Mouse (Mus musculus) common myeloid progenitor, adult 5-6 weeks (primary cell): ENCODE data around the gene Olfr1441. TPM values are rescaled to one million over a fixed set of nuclear protein-coding genes. Genes with fewer than 3 reads are reported as not detected.
A peak's percentile ranks its signal among the peaks of the same experiment; 100 is the strongest.

Experiments used
- ATAC-seq: replicated peaks from 2 replicates; pipeline ENCODE4 v1.8.0; 2016; ENCODE audit warnings: low read depth, mild to moderate bottlenecking, moderate TSS enrichment, inconsistent platforms; ENCODE audit not compliant: poor library complexity, severe bottlenecking
- total RNA-seq: library from RNA; stranded (forward); fragments of 200-1000, 187-1606 nt; gene quantifications from 2 replicates; pipeline ENCODE4 v1.2.3, GENCODE M21; 2017

Gene Olfr1441
- total RNA-seq, 1 experiment from 2014 or later = not detected

DNA sequence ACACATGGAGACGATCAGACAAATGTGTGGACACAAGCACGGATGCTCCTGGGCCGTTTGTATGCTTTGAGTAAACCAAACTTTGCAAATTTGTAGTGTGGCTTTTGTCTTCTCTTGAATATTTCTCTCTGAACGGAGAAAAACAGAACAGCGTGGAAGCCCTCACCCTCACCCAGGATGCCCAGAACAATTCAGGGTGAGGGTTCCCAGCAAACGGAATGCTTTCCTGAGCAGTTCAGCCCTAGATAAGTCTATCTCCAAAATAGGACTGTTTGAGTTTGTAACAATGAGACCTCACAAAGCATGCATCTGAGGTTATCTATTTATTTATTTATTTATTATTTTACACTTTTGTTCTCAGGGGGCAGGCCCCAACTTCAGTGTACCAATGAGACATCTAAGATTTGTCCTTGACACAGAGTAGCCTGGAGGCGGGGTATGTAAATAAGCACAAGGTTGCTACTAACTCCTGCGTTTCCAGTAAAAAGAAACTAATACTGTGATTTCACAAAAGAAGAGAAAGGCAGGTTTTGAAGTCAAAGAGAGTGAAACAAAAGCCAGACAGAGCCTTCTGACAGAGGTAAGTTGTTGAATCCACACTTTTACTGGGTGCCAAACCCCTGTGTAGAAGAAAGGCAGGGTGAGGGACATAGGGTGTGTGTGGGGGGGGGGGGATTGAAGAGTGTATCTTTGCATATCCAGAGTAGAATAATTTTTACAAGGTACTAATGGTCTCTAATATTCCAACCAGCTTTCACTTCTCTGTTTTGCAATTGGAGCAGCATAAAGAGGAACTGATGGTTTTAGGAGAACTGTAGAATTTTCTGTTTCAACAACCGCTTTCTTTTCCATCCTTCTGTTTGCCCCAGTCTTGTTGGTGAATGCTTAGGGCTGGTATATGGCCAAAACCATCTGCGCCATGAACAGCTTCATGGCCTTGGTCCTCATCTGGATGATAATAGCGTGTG is 43.3 kb downstream of the Olfr1441 start, which contains the start of gene Mpeg1:
Mpeg1 (plus strand) TSS at position 498 of the 968 bp plus-strand sequence.
- ATAC-seq = peak; percentile 30

DNA sequence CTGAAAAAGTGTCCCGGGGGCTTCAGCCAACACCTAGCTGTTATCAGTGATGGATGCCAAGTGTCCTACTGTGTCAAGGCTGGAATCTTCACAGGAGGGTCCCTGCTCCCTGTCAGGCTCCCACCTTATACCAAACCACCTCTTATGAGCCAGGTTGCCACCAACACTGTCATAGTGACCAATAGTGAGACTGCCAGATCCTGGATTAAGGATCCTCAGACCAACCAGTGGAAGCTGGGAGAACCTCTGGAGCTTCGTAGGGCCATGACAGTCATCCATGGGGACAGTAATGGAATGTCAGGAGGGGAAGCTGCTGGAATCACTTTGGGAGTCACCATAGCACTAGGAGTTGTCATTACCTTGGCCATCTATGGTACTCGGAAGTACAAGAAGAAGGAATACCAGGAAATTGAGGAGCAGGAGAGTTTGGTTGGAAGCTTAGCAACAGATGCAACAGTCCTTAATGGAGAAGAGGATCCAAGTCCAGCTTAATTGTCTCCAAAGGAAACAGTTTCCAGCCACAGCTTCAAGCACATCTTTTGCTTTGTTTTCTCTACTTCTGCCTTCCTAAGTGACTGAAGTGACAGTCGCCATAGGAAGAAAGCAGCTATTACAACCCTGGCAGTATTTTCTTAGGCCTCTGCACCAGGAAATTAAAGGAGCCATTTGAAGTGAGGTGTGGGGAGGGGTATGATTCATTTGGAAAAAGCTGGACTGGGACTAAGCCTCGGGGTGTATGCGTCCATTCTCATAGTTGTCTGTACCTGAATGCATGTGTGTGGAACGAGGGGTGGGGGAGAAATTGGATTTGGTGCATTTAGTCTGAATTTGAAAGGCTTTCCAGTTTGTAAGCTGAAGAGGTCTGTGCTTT is 45.9 kb downstream of the Olfr1441 start:
- ATAC-seq = no peak

GRCm38 (mm10) chr19:12463722-12464035 is 46.4 kb downstream of the Olfr1441 start:
- peak; percentile 17; the same call in 1 of the 2 replicates for ATAC-seq

- ATAC-seq = peak; percentile 72
Observed at GRCm38 (mm10) chr19:12464127-12464526, 46.9 kb downstream of the Olfr1441 start.

DNA sequence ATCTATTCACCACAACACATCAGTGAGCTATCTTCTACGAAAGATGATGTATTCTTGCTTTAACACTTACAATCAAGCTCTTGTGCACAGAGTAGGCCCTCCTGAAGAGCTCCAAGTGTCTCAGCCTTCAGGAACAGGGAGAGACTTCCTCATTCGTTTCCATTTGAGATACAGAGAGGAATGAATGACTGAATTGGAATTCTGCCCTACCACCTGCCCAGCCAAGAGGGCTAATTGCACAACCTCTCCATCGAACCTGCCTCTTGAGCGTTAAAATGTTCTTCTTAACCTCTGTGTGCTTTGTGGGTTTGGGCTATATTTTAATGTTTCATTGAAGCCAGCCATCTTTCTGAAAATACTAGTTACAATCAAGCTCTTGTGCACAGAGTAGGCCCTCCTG is 47.4 kb downstream of the Olfr1441 start:
- ATAC-seq = no peak

DNA sequence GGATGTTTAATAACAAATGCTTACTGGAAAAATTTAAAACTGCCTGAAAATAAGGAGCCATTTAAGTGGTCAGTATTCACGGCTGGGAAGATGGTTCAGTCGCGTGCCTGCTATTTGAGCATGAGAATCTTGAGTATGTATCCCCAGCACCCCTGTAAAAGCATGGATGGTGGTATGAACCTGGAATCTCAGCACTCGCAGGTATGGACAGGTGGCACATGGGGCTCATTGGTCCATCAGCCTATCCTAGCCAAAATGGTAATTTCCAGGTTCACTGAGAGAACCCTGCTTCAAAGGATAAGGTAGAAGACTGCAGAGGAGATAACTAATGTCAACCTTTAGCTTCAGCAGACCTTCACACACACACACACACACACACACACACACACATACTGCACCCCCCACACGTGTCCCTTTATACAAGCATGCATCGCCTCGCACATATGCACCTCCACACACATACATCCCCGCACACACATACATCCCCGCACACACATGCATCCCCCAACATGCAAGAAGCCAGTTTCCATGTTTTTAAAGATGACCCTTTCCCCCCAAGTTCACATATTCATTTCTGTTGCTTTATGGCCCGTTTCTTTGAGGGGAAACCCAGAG is 48.4 kb downstream of the Olfr1441 start:
- ATAC-seq = no peak

DNA sequence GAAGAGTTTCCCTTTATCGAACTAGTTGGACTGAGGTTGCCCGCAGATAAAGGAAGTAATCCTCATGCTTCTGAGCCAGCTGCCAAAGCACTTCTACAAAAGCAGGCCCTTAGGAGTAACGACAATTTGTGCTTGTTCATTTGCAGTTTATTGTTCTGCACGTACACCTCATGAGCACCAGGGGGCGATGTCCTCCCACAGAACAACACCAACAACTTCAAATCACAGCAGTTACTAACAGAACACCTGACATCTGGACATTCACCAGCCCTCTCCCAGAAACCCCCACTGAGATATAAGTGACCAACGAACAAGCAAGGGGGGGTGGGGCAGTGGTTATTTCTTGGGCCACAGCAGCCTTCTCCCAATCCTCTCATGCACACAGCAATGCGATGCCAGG is 49.0 kb downstream of the Olfr1441 start:
- ATAC-seq = peak; percentile 76

- ATAC-seq = no peak
Observed at GRCm38 (mm10) chr19:12467436-12467835, 50.2 kb downstream of the Olfr1441 start.

- no peak for ATAC-seq
Observed at GRCm38 (mm10) chr19:12471866-12472265, 54.6 kb downstream of the Olfr1441 start.

DNA sequence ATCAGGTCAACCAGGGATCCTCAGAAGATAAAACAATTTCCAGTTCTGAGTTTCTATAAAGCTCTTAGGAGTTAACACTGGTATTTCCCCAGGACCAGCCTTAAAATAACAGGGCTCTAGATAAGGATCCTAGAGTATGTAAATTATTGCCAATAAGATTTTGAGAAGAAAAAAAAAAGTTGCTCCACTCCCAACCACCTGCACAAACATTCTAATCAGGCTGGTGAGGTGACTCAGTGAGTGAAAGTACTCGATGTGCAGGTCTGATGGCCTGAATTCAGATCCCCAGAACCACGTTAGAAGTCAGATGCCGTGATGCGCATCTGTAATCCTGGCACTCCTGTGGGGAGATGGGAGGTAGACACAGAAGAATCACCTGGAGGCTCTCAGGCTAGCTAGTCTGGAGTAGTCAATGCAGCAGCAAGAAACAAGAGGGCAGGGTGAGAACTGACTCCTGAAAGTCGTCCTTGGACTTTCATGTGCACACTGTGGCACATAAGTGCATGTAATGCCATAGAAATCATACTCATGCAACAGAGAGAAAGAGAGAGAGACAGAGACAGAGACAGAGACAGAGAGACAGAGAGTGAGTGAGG is 55.2 kb downstream of the Olfr1441 start:
- ATAC-seq = no peak

Other genes starting within 250 kb of the Olfr1441 start
- gene Olfr1555-ps1, start 247.3 kb upstream of the Olfr1441 start, total RNA-seq = not detected in 2 replicates
- gene Olfr1431, start 216.8 kb upstream of the Olfr1441 start, total RNA-seq = not detected in 2 replicates
- not detected in 2 replicates for gene Olfr1432, start 184.8 kb upstream of the Olfr1441 start, total RNA-seq
- not detected in 2 replicates for gene Olfr262, start 175.8 kb upstream of the Olfr1441 start, total RNA-seq
- gene Olfr235, start 156.4 kb upstream of the Olfr1441 start, total RNA-seq = not detected in 2 replicates
- not detected in 2 replicates for gene Olfr1434, start 137.6 kb upstream of the Olfr1441 start, total RNA-seq
- gene Olfr1436, start 118.3 kb upstream of the Olfr1441 start, total RNA-seq = not detected in 2 replicates
- gene Olfr1437, start 92.3 kb upstream of the Olfr1441 start, total RNA-seq = not detected in 2 replicates
- gene Olfr1438-ps1, start 81.5 kb upstream of the Olfr1441 start, total RNA-seq = not detected in 2 replicates
- gene Olfr1440, start 30.2 kb upstream of the Olfr1441 start, total RNA-seq = not detected in 2 replicates
- gene Pfpl, start 10.5 kb downstream of the Olfr1441 start, total RNA-seq = not detected in 2 replicates
- gene Mpeg1, start 43.3 kb downstream of the Olfr1441 start, total RNA-seq = 27.4 and 39.1 TPM in 2 replicates
- 11.4 and 14.4 TPM in 2 replicates for gene Dtx4, start 84.0 kb downstream of the Olfr1441 start, total RNA-seq
- gene Fam111a, start 128.3 kb downstream of the Olfr1441 start, total RNA-seq = 182 and 222 TPM in 2 replicates
- not detected in 2 replicates for gene Gm4952, start 182.5 kb downstream of the Olfr1441 start, total RNA-seq
- gene Glyat, start 215.9 kb downstream of the Olfr1441 start, total RNA-seq = not detected in 2 replicates